Mouse (Mus musculus): ENCODE results near the gene Lrrc28. TPM values are rescaled to one million over a fixed set of nuclear protein-coding genes. Genes with fewer than 3 reads are reported as not detected.

The Lrrc28 gene
- polyA plus RNA-seq, 1 experiment from 2014 or later: 22.3 TPM

- Histone ChIP-seq H3K9ac (no peak overlapping the region), H3K27me3 (no peaks in the 10 kb centered on the region), H3K4me1 (peaks cover 22% of the 10 kb centered on the region), H3K36me3 (no peaks in the 10 kb centered on the region), H3K27ac (no peak overlapping the region), H3K9me3 (no peaks in the 10 kb centered on the region), H3K4me2 (replicated peaks) (no peak overlapping the region), H3K4me3 (no peak overlapping the region)
- WGBS: 82% methylated on average over 7 of the region's 7 CpGs
- ATAC-seq (ENCODE audit: low FRiP score, low read depth): no peak
Observed at GRCm38 (mm10) chr7:67468802-67469408, 176.2 kb downstream of the Lrrc28 start.

- Histone ChIP-seq H3K9me3 (no peaks in the 10 kb centered on the region), H3K36me3 (no peaks in the 10 kb centered on the region), H3K4me3 (no peak overlapping the region), H3K27me3 (no peaks in the 10 kb centered on the region), H3K9ac (no peak overlapping the region), H3K4me1 (peaks cover 22% of the 10 kb centered on the region), H3K4me2 (replicated peaks) (no peak overlapping the region), H3K27ac (no peak overlapping the region)
- no peak for ATAC-seq (ENCODE audit: low FRiP score, low read depth)
- 91% methylated on average over 3 of the region's 3 CpGs for WGBS
Observed at GRCm38 (mm10) chr7:67468180-67468579, 176.9 kb downstream of the Lrrc28 start.

GRCm38 (mm10) chr7:67466322-67466721 is 178.7 kb downstream of the Lrrc28 start:
- H3K4me3 ChIP-seq: no peak overlapping the region
- H3K9me3 ChIP-seq: no peaks in the 10 kb centered on the region
- no peak overlapping the region for H3K4me2 ChIP-seq (replicated peaks)
- H3K27me3 ChIP-seq: 0 out of 2 replicates have a peak, but pooled peaks cover 3% of the 10 kb centered on the region
- H3K4me1 ChIP-seq: peaks cover 27% of the 10 kb centered on the region
- H3K9ac ChIP-seq: no peak overlapping the region
- ATAC-seq (ENCODE audit: low FRiP score, low read depth): no peak; the same call in 1 of the 2 replicates
- 76% methylated on average over 2 of the region's 2 CpGs for WGBS
- H3K27ac ChIP-seq: no peak overlapping the region
- H3K36me3 ChIP-seq: no peaks in the 10 kb centered on the region

- Histone ChIP-seq H3K9me3 (no peaks in the 10 kb centered on the region), H3K27me3 (0 out of 2 replicates have a peak, but pooled peaks cover 3% of the 10 kb centered on the region), H3K27ac (no peak overlapping the region), H3K9ac (no peak overlapping the region), H3K36me3 (no peaks in the 10 kb centered on the region), H3K4me2 (replicated peaks) (no peak overlapping the region), H3K4me3 (no peak overlapping the region), H3K4me1 (peaks cover 19% of the 10 kb centered on the region)
- ATAC-seq (ENCODE audit: low FRiP score, low read depth): no peak
- 91% methylated on average over 8 of the region's 8 CpGs for WGBS
Observed at GRCm38 (mm10) chr7:67464633-67465032, 180.4 kb downstream of the Lrrc28 start.

GRCm38 (mm10) chr7:67463565-67463964 is 181.5 kb downstream of the Lrrc28 start:
- ATAC-seq (ENCODE audit: low FRiP score, low read depth): no peak
- Histone ChIP-seq H3K4me3 (no peak overlapping the region), H3K27ac (no peak overlapping the region), H3K27me3 (0 out of 2 replicates have a peak, but pooled peaks cover 3% of the 10 kb centered on the region), H3K4me1 (peaks cover 19% of the 10 kb centered on the region), H3K4me2 (replicated peaks) (no peak overlapping the region), H3K9ac (no peak overlapping the region), H3K9me3 (no peaks in the 10 kb centered on the region), H3K36me3 (no peaks in the 10 kb centered on the region)
- WGBS: 29% methylated on average over 7 of the region's 7 CpGs

Other genes with a start within 250 kb of the Lrrc28 start
- gene Ttc23, start 2.1 kb upstream of the Lrrc28 start, polyA plus RNA-seq (2015; fragmentation: Nextera tagmentation; extraction: Ambion mirVana): 58.1 and 60.6 TPM in 2 replicates
- gene Synm, start 114.5 kb upstream of the Lrrc28 start, polyA plus RNA-seq (2015; fragmentation: Nextera tagmentation; extraction: Ambion mirVana): 0.93 and 0.98 TPM in 2 replicates